Mouse (Mus musculus) ES-Bruce4 (cell line): ENCODE results near the gene Dis3l2.

Experiments
- CTCF ChIP-seq: IDR thresholded peaks from one replicate; pipeline ENCODE4 v1.8.1; 2011; ENCODE audit warnings: low read depth, low read length
- POLR2A ChIP-seq: IDR thresholded peaks from one replicate; pipeline ENCODE4 v1.8.1; 2011; ENCODE audit warnings: low read length; ENCODE audit not compliant: insufficient read depth

GRCm38 (mm10) chr1:87023291-87024170 lies 319.9 kb downstream of the Dis3l2 start:
- no peak for TF ChIP-seq CTCF
- no peak for TF ChIP-seq POLR2A
